ENCODE assay signal across 14 mouse cellular contexts in the genomic region with DNA sequence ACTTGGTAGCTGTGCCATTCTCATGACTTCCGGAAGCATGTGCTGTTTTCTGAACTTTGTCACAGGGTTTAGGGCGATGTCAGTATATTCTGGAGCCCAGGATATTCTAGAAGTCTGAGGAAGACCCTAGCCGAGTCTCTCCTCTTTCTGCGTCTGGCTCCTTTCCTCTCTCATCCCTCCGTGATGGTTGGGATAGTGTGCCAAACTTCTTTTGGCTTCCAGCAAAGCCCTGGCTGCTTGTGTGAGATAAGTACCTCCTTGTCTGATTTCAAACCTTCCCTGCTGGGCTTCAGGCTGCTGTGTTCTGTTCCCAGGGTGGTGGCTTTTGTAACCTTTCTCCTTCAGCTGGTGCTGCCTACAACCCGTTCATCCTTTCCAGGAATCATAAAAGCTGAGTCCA.
"Had no signal": no experiment of that assay in that cellular context is flagged by ENCODE, and none has a peak within 500 bp of the region (broad histone marks: within the 10 kb centered on the region; RNA-seq: fewer than 3 reads in every experiment).

No protein-coding gene starts in this region.

- H3K4me3 ChIP-seq: left cerebral cortex, adult 2 months; limb, embryonic 12.5 days; liver, embryonic 13.5 days; lung, embryonic 15.5 days; megakaryocyte, embryonic 14.5 days; midbrain, embryonic 13.5 days had no signal

- ATAC-seq: liver, postnatal 0 days; midbrain, embryonic 13.5 days had no signal

- H3K27ac ChIP-seq: limb, embryonic 12.5 days; liver, embryonic 13.5 days; lung, embryonic 15.5 days; macrophage; midbrain, embryonic 13.5 days had no signal

- H3K4me1 ChIP-seq: liver, embryonic 13.5 days had no signal

- H3K9ac ChIP-seq: limb, embryonic 12.5 days; liver, embryonic 13.5 days; liver, postnatal 0 days; lung, embryonic 15.5 days; midbrain, embryonic 13.5 days had no signal

- H3K36me3 ChIP-seq: limb, embryonic 12.5 days; liver, embryonic 13.5 days; lung, embryonic 15.5 days; midbrain, embryonic 13.5 days had no signal

- H3K9me3 ChIP-seq: limb, embryonic 12.5 days; liver, embryonic 13.5 days; lung, embryonic 15.5 days; megakaryocyte, embryonic 14.5 days; midbrain, embryonic 13.5 days had no signal

- H3K27me3 ChIP-seq: limb, embryonic 12.5 days; liver, embryonic 13.5 days; lung, embryonic 15.5 days; midbrain, embryonic 13.5 days had no signal

- DNase-seq: kidney, postnatal 10 days; kidney, postnatal 4 days; liver; liver, embryonic 13.5 days; liver, postnatal 0 days; lung, postnatal 14 days; right cerebral cortex, postnatal 14 days; thymus, postnatal 36 days had no signal

- H3K4me2 ChIP-seq: limb, embryonic 12.5 days; liver, embryonic 13.5 days; lung, embryonic 15.5 days; midbrain, embryonic 13.5 days had no signal
